Mouse (Mus musculus) megakaryocyte, embryonic 14.5 days (primary cell): ENCODE results near the gene Prkar2b. TPM values are rescaled to one million over a fixed set of nuclear protein-coding genes. Genes with fewer than 3 reads are reported as not detected.

Experiments
- H3K27me3 ChIP-seq: replicated peaks from 2 replicates; pipeline ENCODE3; 2012; ENCODE audit warnings: inconsistent platforms
- H3K36me3 ChIP-seq: replicated peaks from 2 replicates; pipeline ENCODE3; 2012; ENCODE audit warnings: low read length, inconsistent platforms, mixed read lengths
- H3K4me1 ChIP-seq: 2 replicates; pipeline ENCODE4 v1.6.1; 2012; ENCODE audit warnings: inconsistent platforms
- H3K4me3 ChIP-seq: replicated peaks from 2 replicates; pipeline ENCODE3; 2012; ENCODE audit warnings: moderate library complexity, mild to moderate bottlenecking, inconsistent platforms
- H3K9me3 ChIP-seq: 2 replicates; pipeline ENCODE4 v1.6.1; 2012; ENCODE audit warnings: inconsistent platforms
- FLI1 ChIP-seq: IDR thresholded peaks from 2 replicates; pipeline ENCODE4 v1.6.1; 2012; ENCODE audit warnings: low read length, inconsistent platforms, mixed read lengths
- GATA1 ChIP-seq: IDR thresholded peaks from 3 replicates; pipeline ENCODE4 v1.6.1; 2012; ENCODE audit warnings: mixed read lengths, low read length, inconsistent platforms, borderline replicate concordance
- polyA plus RNA-seq: library from polyadenylated mRNA; stranded (reverse); fragments of >175 nt; gene quantifications from 2 replicates; pipeline ENCODE4 v1.2.3, GENCODE M21; 2012; ENCODE audit warnings: low replicate concordance; ENCODE audit not compliant: insufficient read depth

Prkar2b gene
- polyA plus RNA-seq, 1 experiment = 158 TPM

- H3K27me3 ChIP-seq = no peaks in the 10 kb centered on the region
- H3K9me3 ChIP-seq = peaks cover 3% of the 10 kb centered on the region
- TF ChIP-seq GATA1 (no peak), FLI1 (no peak)
- H3K4me1 ChIP-seq = peaks cover 38% of the 10 kb centered on the region
- no peak overlapping the region for H3K4me3 ChIP-seq
- H3K36me3 ChIP-seq = peaks cover 32% of the 10 kb centered on the region
Measured at GRCm38 (mm10) chr12:31912966-31913551, 148.0 kb downstream of the Prkar2b start.

Other genes with a start within 250 kb of the Prkar2b start
- 0.52 and 2.0 TPM in 2 replicates for gene Hbp1, start 110.8 kb downstream of the Prkar2b start, polyA plus RNA-seq
- gene Pik3cg, start 147.4 kb upstream of the Prkar2b start, polyA plus RNA-seq = 0.79 and 1.9 TPM in 2 replicates